ENCODE assay signal across 12 mouse cellular contexts in the genomic region with DNA sequence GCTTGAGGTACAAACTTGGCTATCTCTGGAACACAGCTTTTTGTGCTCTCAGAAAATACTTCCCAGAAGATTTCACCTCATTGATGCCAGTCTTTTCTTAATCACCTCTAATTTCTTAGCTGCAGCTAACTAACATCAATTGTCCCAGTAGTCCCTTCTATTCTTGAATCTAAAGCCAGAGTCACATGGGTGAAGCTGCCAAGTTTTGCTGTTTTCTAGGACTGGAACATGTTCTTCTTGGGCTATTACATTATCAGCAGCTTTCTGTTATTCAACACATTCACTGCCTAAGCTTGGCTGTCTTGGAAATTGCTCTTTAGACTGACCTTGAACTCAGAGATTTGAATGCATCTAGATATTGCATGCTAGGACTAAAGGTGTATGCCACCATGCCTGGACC.
"Had no signal": no experiment of that assay in that cellular context is flagged by ENCODE, and none has a peak within 500 bp of the region (broad histone marks: within the 10 kb centered on the region; RNA-seq: fewer than 3 reads in every experiment).

No protein-coding gene starts in this region.

- DNase-seq: retina, postnatal 1 day; right cerebral cortex, adult 18-20 months; right cerebral cortex, postnatal 14 days; right cerebral cortex, postnatal 25 days; right cerebral cortex, postnatal 4 days; spleen, adult 18-20 months; thymus, adult 18-20 months; thymus, adult 2 months; thymus, postnatal 14 days; thymus, postnatal 25 days; thymus, postnatal 36 days; thymus, postnatal 4 days had no signal
